Mouse (Mus musculus) forebrain, embryonic 13.5 days (tissue): ENCODE data around the gene Itgb7. TPM values are rescaled to one million over a fixed set of nuclear protein-coding genes. Genes with fewer than 3 reads are reported as not detected.

Experiments
- ATAC-seq: fragments of 200-750 bp; cut with Nextera tagmentation; 2 replicates; pipeline ENCODE4 v1.8.0; 2017
- H3K27ac ChIP-seq: fragments of 300-500 bp; sonication (generic); 2 replicates; pipeline ENCODE4 v1.5.1; 2015; ENCODE audit warnings: inconsistent platforms, mild to moderate bottlenecking, moderate library complexity
- H3K27me3 ChIP-seq: fragments of 300-500 bp; sonication (generic); 2 replicates; pipeline ENCODE4 v1.6.1; 2015; ENCODE audit warnings: mild to moderate bottlenecking, inconsistent platforms
- H3K36me3 ChIP-seq: fragments of 300-500 bp; sonication (generic); 2 replicates; pipeline ENCODE4 v1.6.1; 2015; ENCODE audit warnings: mild to moderate bottlenecking, inconsistent platforms; ENCODE audit not compliant: poor library complexity, severe bottlenecking
- H3K4me1 ChIP-seq: fragments of 300-500 bp; sonication (generic); 2 replicates; pipeline ENCODE4 v1.6.1; 2015; ENCODE audit warnings: inconsistent platforms
- H3K4me2 ChIP-seq: fragments of 300-500 bp; sonication (generic); 2 replicates; pipeline ENCODE4 v1.6.1; 2015; ENCODE audit warnings: inconsistent platforms, mild to moderate bottlenecking, moderate library complexity
- H3K4me3 ChIP-seq: fragments of 300-500 bp; sonication (generic); 2 replicates; pipeline ENCODE4 v1.5.1; 2015; ENCODE audit warnings: mild to moderate bottlenecking, inconsistent platforms
- H3K9ac ChIP-seq: fragments of 300-500 bp; sonication (generic); 2 replicates; pipeline ENCODE4 v1.6.1; 2015; ENCODE audit warnings: mild to moderate bottlenecking, inconsistent platforms
- H3K9me3 ChIP-seq: fragments of 300-500 bp; sonication (generic); replicated peaks from 2 replicates; pipeline ENCODE4 v1.6.1; 2016; ENCODE audit warnings: inconsistent platforms
- WGBS: fragments of 180-500 bp; shearing (Covaris S2); methylation state at CpG from one replicate; pipeline ENCODE4 v1.1.7; 2015; 5-methylcytosine and 5-hydroxymethylcytosine counted together
- polyA plus RNA-seq: library from polyadenylated mRNA; unstranded; fragments of >200 nt; fragmentation: Nextera tagmentation; extraction: Ambion mirVana; gene quantifications from 2 replicates; pipeline ENCODE4 v1.2.1, GENCODE M21; 2015

Itgb7 gene
- polyA plus RNA-seq: 0.32 and 0.48 TPM in 2 replicates

- H3K9me3 ChIP-seq: no peaks in the 10 kb centered on the region
- H3K4me3 ChIP-seq: no peak within 1 kb of the TSS
- no peak within 1 kb of the TSS for H3K9ac ChIP-seq
- H3K4me2 ChIP-seq: no peak within 1 kb of the TSS
- H3K36me3 ChIP-seq: no peaks in the 10 kb centered on the region
- 60% methylated on average over 6 of the region's 6 CpGs for WGBS
- H3K27ac ChIP-seq: no peak within 1 kb of the TSS
- ATAC-seq: no peak
- no peaks in the 10 kb centered on the region for H3K27me3 ChIP-seq
- peaks cover 9% of the 10 kb centered on the region; the same call in 1 of the 2 replicates for H3K4me1 ChIP-seq
Measured at GRCm38 (mm10) chr15:102231748-102232147, at the start of gene Itgb7. Gene Itgb7 (minus strand): TSS chr15:102231944.

GRCm38 (mm10) chr15:102280623-102281022, 48.9 kb upstream of the Itgb7 start:
- Histone ChIP-seq H3K9me3 (no peaks in the 10 kb centered on the region), H3K27me3 (no peaks in the 10 kb centered on the region), H3K36me3 (peaks cover 24% of the 10 kb centered on the region), H3K4me1 (peaks cover 15% of the 10 kb centered on the region), H3K27ac (no peak overlapping the region), H3K9ac (peak overlapping the region; percentile 76; the same call in 1 of the 2 replicates), H3K4me3 (peak overlapping the region; percentile 66), H3K4me2 (peak overlapping the region; percentile 97)
- no peak for ATAC-seq
- 92% methylated on average over 19 of the region's 19 CpGs for WGBS

GRCm38 (mm10) chr15:102279783-102280520, 48.2 kb upstream of the Itgb7 start:
- 32% methylated on average over 13 of the region's 13 CpGs for WGBS
- H3K9me3 ChIP-seq: no peaks in the 10 kb centered on the region
- H3K27ac ChIP-seq: peak overlapping the region; percentile 63
- H3K36me3 ChIP-seq: peaks cover 24% of the 10 kb centered on the region
- H3K4me3 ChIP-seq: peak overlapping the region; percentile 66
- H3K9ac ChIP-seq: peak overlapping the region; percentile 76
- H3K4me2 ChIP-seq: peak overlapping the region; percentile 97
- no peaks in the 10 kb centered on the region for H3K27me3 ChIP-seq
- H3K4me1 ChIP-seq: peaks cover 15% of the 10 kb centered on the region
- peak; percentile 37 for ATAC-seq

GRCm38 (mm10) chr15:102279092-102279782, 47.5 kb upstream of the Itgb7 start, which contains the start of gene Mfsd5:
Gene Mfsd5 (plus strand): TSS chr15:102279454.
- Histone ChIP-seq H3K36me3 (peaks cover 24% of the 10 kb centered on the region), H3K4me1 (peaks cover 15% of the 10 kb centered on the region), H3K9me3 (no peaks in the 10 kb centered on the region), H3K27me3 (no peaks in the 10 kb centered on the region), H3K9ac (peak within 1 kb of the TSS; percentile 76), H3K27ac (peak within 1 kb of the TSS; percentile 66), H3K4me3 (peak within 1 kb of the TSS; percentile 66), H3K4me2 (peak within 1 kb of the TSS; percentile 97)
- WGBS: under 1% methylated on average over 65 of the region's 65 CpGs
- ATAC-seq: peak; percentile 97

- WGBS: 39% methylated on average over 7 of the region's 7 CpGs
- Histone ChIP-seq H3K36me3 (peaks cover 24% of the 10 kb centered on the region), H3K4me2 (peak overlapping the region; percentile 97), H3K4me1 (peaks cover 15% of the 10 kb centered on the region), H3K27ac (peak overlapping the region; percentile 66), H3K9me3 (no peaks in the 10 kb centered on the region), H3K9ac (peak overlapping the region; percentile 76), H3K4me3 (peak overlapping the region; percentile 66), H3K27me3 (no peaks in the 10 kb centered on the region)
- 0 out of 2 replicates have a peak, but pooled peaks have one; percentile 1 for ATAC-seq
Measured at GRCm38 (mm10) chr15:102278726-102279091, 47.0 kb upstream of the Itgb7 start.

GRCm38 (mm10) chr15:102273982-102274716, 42.4 kb upstream of the Itgb7 start:
- peaks cover 10% of the 10 kb centered on the region for H3K4me1 ChIP-seq
- peaks cover 25% of the 10 kb centered on the region for H3K27me3 ChIP-seq
- no peak overlapping the region for H3K4me3 ChIP-seq
- no peak for ATAC-seq
- no peak overlapping the region for H3K27ac ChIP-seq
- H3K9me3 ChIP-seq: no peaks in the 10 kb centered on the region
- WGBS: 74% methylated on average over 6 of the region's 6 CpGs
- no peak overlapping the region for H3K9ac ChIP-seq
- no peak overlapping the region for H3K4me2 ChIP-seq
- no peaks in the 10 kb centered on the region for H3K36me3 ChIP-seq

GRCm38 (mm10) chr15:102271441-102271840, 39.7 kb upstream of the Itgb7 start:
- H3K9me3 ChIP-seq: no peaks in the 10 kb centered on the region
- no peak overlapping the region for H3K4me3 ChIP-seq
- H3K4me1 ChIP-seq: peaks cover 6% of the 10 kb centered on the region; the same call in 1 of the 2 replicates
- WGBS: 32% methylated on average over 3 of the region's 3 CpGs
- no peak overlapping the region for H3K4me2 ChIP-seq
- no peak overlapping the region for H3K27ac ChIP-seq
- ATAC-seq: no peak
- H3K27me3 ChIP-seq: peaks cover 25% of the 10 kb centered on the region
- H3K36me3 ChIP-seq: no peaks in the 10 kb centered on the region
- H3K9ac ChIP-seq: no peak overlapping the region

- Histone ChIP-seq H3K9me3 (no peaks in the 10 kb centered on the region), H3K4me3 (no peak within 1 kb of the TSS), H3K4me2 (peak within 1 kb of the TSS; percentile 16; the same call in 1 of the 2 replicates), H3K27ac (no peak within 1 kb of the TSS), H3K4me1 (peaks cover 6% of the 10 kb centered on the region; the same call in 1 of the 2 replicates), H3K27me3 (peaks cover 25% of the 10 kb centered on the region), H3K9ac (0 out of 2 replicates have a peak within 1 kb of the TSS, but pooled peaks have one; percentile 8), H3K36me3 (no peaks in the 10 kb centered on the region)
- no peak for ATAC-seq
- 6% methylated on average over 19 of the region's 21 CpGs for WGBS
Measured at GRCm38 (mm10) chr15:102270274-102270960, 38.7 kb upstream of the Itgb7 start, which contains the start of gene Gm9918. Gene Gm9918 (plus strand): TSS chr15:102270563.

- 92% methylated on average over 5 of the region's 5 CpGs for WGBS
- Histone ChIP-seq H3K4me2 (no peak overlapping the region), H3K9me3 (no peaks in the 10 kb centered on the region), H3K4me1 (peaks cover under 1% of the 10 kb centered on the region; the same call in 1 of the 2 replicates), H3K9ac (no peak overlapping the region), H3K27ac (no peak overlapping the region), H3K36me3 (no peaks in the 10 kb centered on the region), H3K27me3 (peaks cover 28% of the 10 kb centered on the region), H3K4me3 (no peak overlapping the region)
- no peak for ATAC-seq
Measured at GRCm38 (mm10) chr15:102265548-102265947, 33.8 kb upstream of the Itgb7 start.

- Histone ChIP-seq H3K27me3 (peaks cover 25% of the 10 kb centered on the region), H3K4me2 (no peak overlapping the region), H3K27ac (no peak overlapping the region), H3K9ac (no peak overlapping the region), H3K36me3 (no peaks in the 10 kb centered on the region), H3K9me3 (no peaks in the 10 kb centered on the region), H3K4me3 (no peak overlapping the region), H3K4me1 (peaks cover 10% of the 10 kb centered on the region)
- WGBS: 76% methylated on average over 2 of the region's 2 CpGs
- no peak for ATAC-seq
Measured at GRCm38 (mm10) chr15:102263037-102263436, 31.3 kb upstream of the Itgb7 start.

- Histone ChIP-seq H3K4me3 (no peak overlapping the region), H3K36me3 (no peaks in the 10 kb centered on the region), H3K27ac (no peak overlapping the region), H3K27me3 (peaks cover 29% of the 10 kb centered on the region), H3K4me2 (no peak overlapping the region), H3K9ac (no peak overlapping the region), H3K4me1 (peaks cover 15% of the 10 kb centered on the region), H3K9me3 (no peaks in the 10 kb centered on the region)
- no peak for ATAC-seq
- 51% methylated on average over 7 of the region's 7 CpGs for WGBS
Measured at GRCm38 (mm10) chr15:102262582-102262981, 30.8 kb upstream of the Itgb7 start.
